19 mouse cellular contexts compared by ENCODE assay signal in the genomic region with DNA sequence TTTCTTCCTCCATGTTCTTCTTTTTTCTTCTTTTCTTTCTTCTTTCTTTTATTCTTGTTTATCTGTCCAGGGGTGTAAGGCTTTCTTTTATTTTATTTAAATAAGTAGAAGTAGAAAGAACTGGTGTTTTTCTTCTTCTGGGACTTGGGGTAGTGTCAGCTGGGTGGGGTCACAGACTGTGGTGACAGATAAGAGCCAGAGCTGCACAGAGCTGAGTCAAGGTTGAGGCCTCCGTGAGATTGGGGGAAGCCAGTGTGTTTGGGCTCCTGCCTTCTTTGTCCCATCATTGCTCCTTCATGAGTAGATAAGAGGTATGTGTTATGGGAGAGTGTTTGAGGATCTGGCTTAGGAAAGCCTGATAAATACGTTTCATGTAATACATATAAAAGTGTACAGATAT. TPM values are rescaled to one million over a fixed set of nuclear protein-coding genes. Genes with fewer than 3 reads are reported as not detected.
DNase-seq lines count a peak whose midpoint lies in the region; ATAC-seq and TF ChIP-seq lines count a peak whose summit lies in the region.
"Had no signal": no experiment of that assay in that cellular context is flagged by ENCODE, and none has a peak within 500 bp of the region (broad histone marks: within the 10 kb centered on the region; RNA-seq: fewer than 3 reads in every experiment).

No protein-coding gene starts in this region.

- H3K27ac ChIP-seq in hindbrain, embryonic 11.5 days (ENCODE audit: low read depth, low read length): no peak overlapping the region
- no peak overlapping the region for H3K27ac ChIP-seq in hindbrain, postnatal 0 days
- H3K27ac ChIP-seq in MEL (ENCODE audit: control insufficient read depth, low read depth, low read length): peak overlapping the region; percentile 96
- H3K27ac ChIP-seq: forebrain, embryonic 13.5 days; midbrain, embryonic 13.5 days had no signal

- H3K4me3 ChIP-seq in hindbrain, embryonic 11.5 days (ENCODE audit: low read depth, low read length): no peak overlapping the region
- no peak overlapping the region for H3K4me3 ChIP-seq in hindbrain, postnatal 0 days (ENCODE audit: low read length)
- H3K4me3 ChIP-seq in MEL (ENCODE audit: control insufficient read depth in 1 of 2, insufficient read depth in 1 of 2, low read depth in 2 of 2, low read length in 2 of 2): peak overlapping the region in 1 of 2 experiments; percentile 30; a peak in 2 of 4 replicates
- H3K4me3 ChIP-seq: forebrain, embryonic 13.5 days; midbrain, embryonic 13.5 days had no signal

- no peak for TF ChIP-seq RAD21 in MEL (IDR thresholded peaks at IDR 0.05; ENCODE audit: low read depth, low read length)

- no peaks in the 10 kb centered on the region for H3K79me2 ChIP-seq in MEL (ENCODE audit: control insufficient read depth, insufficient read depth, low read length, poor library complexity)

- TF ChIP-seq EP300 in MEL (IDR thresholded peaks at IDR 0.05; ENCODE audit: low read depth in 1 of 2, low read length in 2 of 2): peak; percentile 86 to 90

- TF ChIP-seq CTCF in hindbrain, postnatal 0 days (IDR thresholded peaks at IDR 0.05; ENCODE audit: low read depth): no peak
- no peak for TF ChIP-seq CTCF in MEL (IDR thresholded peaks at IDR 0.05 in 2 of 3, conservative IDR thresholded peaks at IDR 0.05 in 1 of 3; ENCODE audit: control insufficient read depth in 1 of 3, insufficient read depth in 1 of 3, low read depth in 2 of 3, low read length in 3 of 3, poor library complexity in 1 of 3, severe bottlenecking in 1 of 3)

- no peaks in the 10 kb centered on the region for H3K4me1 ChIP-seq in hindbrain, embryonic 11.5 days (replicated peaks; ENCODE audit: control insufficient read depth, insufficient read depth, low read length)
- H3K4me1 ChIP-seq in hindbrain, postnatal 0 days (ENCODE audit: insufficient read depth, low read length): no peaks in the 10 kb centered on the region
- H3K4me1 ChIP-seq in MEL (ENCODE audit: control insufficient read depth in 1 of 2, insufficient read depth in 2 of 2, low read length in 2 of 2): peaks cover 11 to 32% of the 10 kb centered on the region in 2 experiments
- H3K4me1 ChIP-seq: forebrain, embryonic 13.5 days; midbrain, embryonic 13.5 days had no signal

- no peak for TF ChIP-seq POLR2A in MEL (IDR thresholded peaks at IDR 0.05; ENCODE audit: control insufficient read depth in 1 of 2, insufficient read depth in 1 of 2, low read depth in 1 of 2, low read length in 2 of 2, poor library complexity in 1 of 2)

- intact Hi-C loops in left cerebral cortex, postnatal 10 days (cut with DNase I): no loop called here

- H3K27me3 ChIP-seq in hindbrain, embryonic 11.5 days (ENCODE audit: control insufficient read depth, insufficient read depth, low read length): no peaks in the 10 kb centered on the region
- H3K27me3 ChIP-seq in hindbrain, postnatal 0 days (ENCODE audit: insufficient read depth, low read length): no peaks in the 10 kb centered on the region
- H3K27me3 ChIP-seq in MEL (ENCODE audit: control insufficient read depth in 1 of 2, insufficient read depth in 2 of 2, low read length in 2 of 2): no peaks in the 10 kb centered on the region
- H3K27me3 ChIP-seq: forebrain, embryonic 13.5 days; midbrain, embryonic 13.5 days had no signal

- peak; percentile 45; the same call in 1 of the 2 replicates for ATAC-seq in hindbrain, embryonic 11.5 days (ENCODE audit: low FRiP score)
- no peak for ATAC-seq in hindbrain, postnatal 0 days
- ATAC-seq in erythroid progenitor cell, adult 5-6 weeks (replicated peaks; ENCODE audit: low FRiP score, poor library complexity, severe bottlenecking): peak; percentile 83
- peak; percentile 56 for ATAC-seq in megakaryocyte, adult 5-6 weeks (ENCODE audit: poor library complexity, severe bottlenecking)
- ATAC-seq: forebrain, embryonic 13.5 days; inflammation-experienced regulatory T-cells, adult 6 months; midbrain, embryonic 13.5 days had no signal

- DNase-seq in hindbrain, embryonic 11.5 days (ENCODE audit: low spot score): no peak
- DNase-seq in hindbrain, postnatal 0 days (ENCODE audit: low spot score): no peak
- peak; percentile 90 for DNase-seq in MEL (ENCODE audit: low read depth, low spot score)
- DNase-seq in left cerebral cortex, postnatal 10 days (ENCODE audit: extremely low spot score in 1 of 2, low spot score in 2 of 2): no peak
- no peak for DNase-seq in ovary, postnatal 14 days (ENCODE audit: low spot score)
- no peak for DNase-seq in cerebellum, adult 11-12 months
- DNase-seq: cerebellum, postnatal 10 days; gastrocnemius, postnatal 10 days had no signal

- 67% methylated on average over 2 of the region's 2 CpGs for WGBS in hindbrain, embryonic 11.5 days
- 71% methylated on average over 2 of the region's 2 CpGs for WGBS in hindbrain, postnatal 0 days

- H3K36me3 ChIP-seq in hindbrain, embryonic 11.5 days (ENCODE audit: control insufficient read depth, insufficient read depth, low read length): no peaks in the 10 kb centered on the region
- no peaks in the 10 kb centered on the region for H3K36me3 ChIP-seq in hindbrain, postnatal 0 days (ENCODE audit: insufficient read depth, low read length)
- peaks cover 0 to 48% of the 10 kb centered on the region in 2 experiments; a peak in 2 of 4 replicates for H3K36me3 ChIP-seq in MEL (ENCODE audit: control insufficient read depth in 1 of 2, insufficient read depth in 2 of 2, low read length in 2 of 2)
- H3K36me3 ChIP-seq: midbrain, embryonic 13.5 days had no signal

- H3K9me3 ChIP-seq in hindbrain, embryonic 11.5 days (ENCODE audit: control insufficient read depth, low read length): no peaks in the 10 kb centered on the region
- H3K9me3 ChIP-seq in hindbrain, postnatal 0 days (ENCODE audit: low read length): no peaks in the 10 kb centered on the region
- no peaks in the 10 kb centered on the region for H3K9me3 ChIP-seq in MEL (replicated peaks; ENCODE audit: insufficient read depth, low read length)
- H3K9me3 ChIP-seq: forebrain, embryonic 13.5 days; midbrain, embryonic 13.5 days had no signal

- H3K4me2 ChIP-seq in hindbrain, embryonic 11.5 days (replicated peaks; ENCODE audit: low read depth, low read length): no peak overlapping the region
- H3K4me2 ChIP-seq in hindbrain, postnatal 0 days (ENCODE audit: low read depth, low read length): no peak overlapping the region
- H3K4me2 ChIP-seq: forebrain, embryonic 13.5 days; midbrain, embryonic 13.5 days had no signal

- no peak overlapping the region for H3K9ac ChIP-seq in hindbrain, embryonic 11.5 days (ENCODE audit: low read depth, low read length)
- H3K9ac ChIP-seq in hindbrain, postnatal 0 days (replicated peaks; ENCODE audit: low read length): no peak overlapping the region
- peak overlapping the region; percentile 39 for H3K9ac ChIP-seq in MEL (ENCODE audit: control insufficient read depth, low read depth, low read length, poor library complexity, severe bottlenecking)
- H3K9ac ChIP-seq: forebrain, embryonic 13.5 days; midbrain, embryonic 13.5 days had no signal

RNA-seq across cellular contexts. Expression of gene Hbb-y, which starts 6.1 kb away (rescaled TPM):
- polyA plus RNA-seq in hindbrain, embryonic 11.5 days (2014; fragmentation: Nextera tagmentation; extraction: Ambion mirVana): 10,698 and 10,834 TPM in 2 replicates
- total RNA-seq in hindbrain, postnatal 0 days (2014; rRNA removed): not detected in 2 replicates
- polyA plus RNA-seq in hindbrain, postnatal 0 days (2015; fragmentation: Nextera tagmentation; extraction: Ambion mirVana): 0.30 and 1.1 TPM in 2 replicates
- total RNA-seq in MEL (2012; rRNA removed): not detected in 2 replicates
- under 1 TPM in 1 of 2 experiments, not detected in 1; 0.11 TPM for polyA plus RNA-seq in MEL (2012; ENCODE audit: insufficient read depth in 1 of 2, insufficient read length in 2 of 2, low read depth in 1 of 2, low replicate concordance in 2 of 2, missing spikeins in 1 of 2)
- not detected in 2 replicates for total RNA-seq in erythroid progenitor cell, adult 5-6 weeks (2015; ENCODE audit: low replicate concordance)
- not detected in 2 replicates for total RNA-seq in erythroid progenitor cell, adult 5-6 weeks (2017; ENCODE audit: low replicate concordance)
- total RNA-seq in megakaryocyte, adult 5-6 weeks (2015): not detected in 2 replicates
- total RNA-seq in megakaryocyte, adult 5-6 weeks (2017): not detected in 2 replicates
- not detected for total RNA-seq in left cerebral cortex, postnatal 10 days (2021)
- total RNA-seq: gastrocnemius, postnatal 10 days; heart, postnatal 10 days; liver, adult 2 months had no signal
- polyA plus RNA-seq: inflammation-experienced regulatory T-cells, adult 6 months; liver, adult 2 months had no signal

RNA-seq across cellular contexts. Expression of gene Hbb-bh1, which starts 16.1 kb away (rescaled TPM):
- polyA plus RNA-seq in hindbrain, embryonic 11.5 days (2014; fragmentation: Nextera tagmentation; extraction: Ambion mirVana): 2,447 and 2,531 TPM in 2 replicates
- total RNA-seq in hindbrain, postnatal 0 days (2014; rRNA removed): not detected in 2 replicates
- polyA plus RNA-seq in hindbrain, postnatal 0 days (2015; fragmentation: Nextera tagmentation; extraction: Ambion mirVana): not detected in 2 replicates
- not detected in 2 replicates for total RNA-seq in MEL (2012; rRNA removed)
- polyA plus RNA-seq in MEL (2012; ENCODE audit: insufficient read depth in 1 of 2, insufficient read length in 2 of 2, low read depth in 1 of 2, low replicate concordance in 2 of 2, missing spikeins in 1 of 2): under 1 TPM in 1 of 2 experiments, not detected in 1; 0.15 TPM
- total RNA-seq in erythroid progenitor cell, adult 5-6 weeks (2015; ENCODE audit: low replicate concordance): not detected in 2 replicates
- total RNA-seq in erythroid progenitor cell, adult 5-6 weeks (2017; ENCODE audit: low replicate concordance): not detected in 2 replicates
- not detected in 2 replicates for total RNA-seq in megakaryocyte, adult 5-6 weeks (2015)
- not detected in 2 replicates for total RNA-seq in megakaryocyte, adult 5-6 weeks (2017)
- not detected for total RNA-seq in left cerebral cortex, postnatal 10 days (2021)
- total RNA-seq: gastrocnemius, postnatal 10 days; heart, postnatal 10 days; left cerebral cortex, adult 8-10 months; liver, adult 2 months had no signal
- polyA plus RNA-seq: inflammation-experienced regulatory T-cells, adult 6 months; liver, adult 2 months had no signal

RNA-seq across cellular contexts. Expression of gene Hbb-bh2, which starts 18.8 kb away (rescaled TPM):
- polyA plus RNA-seq in hindbrain, embryonic 11.5 days (2014; fragmentation: Nextera tagmentation; extraction: Ambion mirVana): not detected in 2 replicates
- not detected in 2 replicates for total RNA-seq in hindbrain, postnatal 0 days (2014; rRNA removed)
- not detected in 2 replicates for polyA plus RNA-seq in hindbrain, postnatal 0 days (2015; fragmentation: Nextera tagmentation; extraction: Ambion mirVana)
- not detected in 2 replicates for total RNA-seq in MEL (2012; rRNA removed)
- polyA plus RNA-seq in MEL (2012; ENCODE audit: insufficient read depth in 1 of 2, insufficient read length in 2 of 2, low read depth in 1 of 2, low replicate concordance in 2 of 2, missing spikeins in 1 of 2): not detected
- total RNA-seq in erythroid progenitor cell, adult 5-6 weeks (2015; ENCODE audit: low replicate concordance): not detected in 2 replicates
- not detected in 2 replicates for total RNA-seq in erythroid progenitor cell, adult 5-6 weeks (2017; ENCODE audit: low replicate concordance)
- total RNA-seq in megakaryocyte, adult 5-6 weeks (2015): not detected in 2 replicates
- not detected in 2 replicates for total RNA-seq in megakaryocyte, adult 5-6 weeks (2017)
- total RNA-seq in left cerebral cortex, postnatal 10 days (2021): not detected
- total RNA-seq: gastrocnemius, postnatal 10 days; heart, postnatal 10 days; left cerebral cortex, adult 8-10 months; liver, adult 2 months had no signal
- polyA plus RNA-seq: embryonic facial prominence, embryonic 11.5 days; forebrain, embryonic 13.5 days; inflammation-experienced regulatory T-cells, adult 6 months; liver, adult 2 months; midbrain, embryonic 13.5 days; neural tube, embryonic 11.5 days; urinary bladder, adult 2 months had no signal

RNA-seq across cellular contexts. Expression of gene Olfr66, which starts 27.0 kb away (rescaled TPM):
- polyA plus RNA-seq in hindbrain, embryonic 11.5 days (2014; fragmentation: Nextera tagmentation; extraction: Ambion mirVana): not detected in 2 replicates
- total RNA-seq in hindbrain, postnatal 0 days (2014; rRNA removed): not detected in 2 replicates
- polyA plus RNA-seq in hindbrain, postnatal 0 days (2015; fragmentation: Nextera tagmentation; extraction: Ambion mirVana): not detected in 2 replicates
- total RNA-seq in MEL (2012; rRNA removed): not detected in 2 replicates
- polyA plus RNA-seq in MEL (2012; ENCODE audit: insufficient read depth in 1 of 2, insufficient read length in 2 of 2, low read depth in 1 of 2, low replicate concordance in 2 of 2, missing spikeins in 1 of 2): not detected
- not detected in 2 replicates for total RNA-seq in erythroid progenitor cell, adult 5-6 weeks (2015; ENCODE audit: low replicate concordance)
- not detected in 2 replicates for total RNA-seq in erythroid progenitor cell, adult 5-6 weeks (2017; ENCODE audit: low replicate concordance)
- total RNA-seq in megakaryocyte, adult 5-6 weeks (2015): not detected in 2 replicates
- total RNA-seq in megakaryocyte, adult 5-6 weeks (2017): not detected in 2 replicates
- total RNA-seq in left cerebral cortex, postnatal 10 days (2021): not detected
- total RNA-seq: gastrocnemius, postnatal 10 days; heart, postnatal 10 days; left cerebral cortex, adult 8-10 months; liver, adult 2 months had no signal
- polyA plus RNA-seq: embryonic facial prominence, embryonic 11.5 days; forebrain, embryonic 13.5 days; inflammation-experienced regulatory T-cells, adult 6 months; liver, adult 2 months; midbrain, embryonic 13.5 days; neural tube, embryonic 11.5 days; urinary bladder, adult 2 months had no signal

RNA-seq across cellular contexts. Expression of gene Hbb-bs, which starts 31.2 kb away (rescaled TPM):
- polyA plus RNA-seq in hindbrain, embryonic 11.5 days (2014; fragmentation: Nextera tagmentation; extraction: Ambion mirVana): 266 and 269 TPM in 2 replicates
- total RNA-seq in hindbrain, postnatal 0 days (2014; rRNA removed): 1,334 and 1,616 TPM in 2 replicates
- polyA plus RNA-seq in hindbrain, postnatal 0 days (2015; fragmentation: Nextera tagmentation; extraction: Ambion mirVana): 849 and 1,064 TPM in 2 replicates
- total RNA-seq in MEL (2012; rRNA removed): 79.0 and 138 TPM in 2 replicates
- 100 to 1,000 TPM in 1 of 2 experiments, not detected in 1; 208 TPM for polyA plus RNA-seq in MEL (2012; ENCODE audit: insufficient read depth in 1 of 2, insufficient read length in 2 of 2, low read depth in 1 of 2, low replicate concordance in 2 of 2, missing spikeins in 1 of 2)
- total RNA-seq in erythroid progenitor cell, adult 5-6 weeks (2015; ENCODE audit: low replicate concordance): 118,402 and 120,100 TPM in 2 replicates
- 41,622 and 62,915 TPM in 2 replicates for total RNA-seq in erythroid progenitor cell, adult 5-6 weeks (2017; ENCODE audit: low replicate concordance)
- total RNA-seq in megakaryocyte, adult 5-6 weeks (2015): 106 and 274 TPM in 2 replicates
- 71.1 and 121 TPM in 2 replicates for total RNA-seq in megakaryocyte, adult 5-6 weeks (2017)
- total RNA-seq in left cerebral cortex, postnatal 10 days (2021): 100 to 1,000 TPM; 487 to 924 TPM
